Mouse (Mus musculus): ENCODE measurements around the gene Id3. TPM values are rescaled to one million over a fixed set of nuclear protein-coding genes. Genes with fewer than 3 reads are reported as not detected.

Id3 gene
- polyA plus RNA-seq, 1 experiment: 9.6 TPM

- TF ChIP-seq CTCF (IDR thresholded peaks at IDR 0.05; ENCODE audit: low read depth, low read length): no peak
- no peak for TF ChIP-seq EP300 (IDR thresholded peaks at IDR 0.05; ENCODE audit: insufficient read depth, low read depth, low read length)
- no peak for TF ChIP-seq POLR2A (IDR thresholded peaks at IDR 0.05; ENCODE audit: insufficient read depth, low read length)
- no peak overlapping the region for H3K4me3 ChIP-seq (ENCODE audit: low read depth, low read length)
- no peak overlapping the region for H3K27ac ChIP-seq (ENCODE audit: insufficient read depth, low read length)
- no peaks in the 10 kb centered on the region for H3K27me3 ChIP-seq (ENCODE audit: control insufficient read depth, insufficient read depth, low read length, poor library complexity, severe bottlenecking)
- no peaks in the 10 kb centered on the region for H3K9me3 ChIP-seq (replicated peaks; ENCODE audit: control insufficient read depth, insufficient read depth, low read length, poor library complexity, severe bottlenecking)
- no peaks in the 10 kb centered on the region for H3K36me3 ChIP-seq (ENCODE audit: control insufficient read depth, insufficient read depth, low read length, poor library complexity, severe bottlenecking)
- no peaks in the 10 kb centered on the region for H3K4me1 ChIP-seq (ENCODE audit: control insufficient read depth, insufficient read depth, low read length)
- H3K9ac ChIP-seq (ENCODE audit: low read depth, poor library complexity, severe bottlenecking): no peak overlapping the region
Measured at GRCm38 (mm10) chr4:136154462-136154861, 11.2 kb downstream of the Id3 start.

GRCm38 (mm10) chr4:136158498-136158897 lies 15.2 kb downstream of the Id3 start:
- Histone ChIP-seq H3K9me3 (replicated peaks; ENCODE audit: control insufficient read depth, insufficient read depth, low read length, poor library complexity, severe bottlenecking) (no peaks in the 10 kb centered on the region), H3K27me3 (ENCODE audit: control insufficient read depth, insufficient read depth, low read length, poor library complexity, severe bottlenecking) (no peaks in the 10 kb centered on the region), H3K4me3 (ENCODE audit: low read depth, low read length) (no peak overlapping the region), H3K27ac (ENCODE audit: insufficient read depth, low read length) (no peak overlapping the region), H3K36me3 (ENCODE audit: control insufficient read depth, insufficient read depth, low read length, poor library complexity, severe bottlenecking) (no peaks in the 10 kb centered on the region), H3K4me1 (ENCODE audit: control insufficient read depth, insufficient read depth, low read length) (no peaks in the 10 kb centered on the region), H3K9ac (ENCODE audit: low read depth, poor library complexity, severe bottlenecking) (no peak overlapping the region)
- no peak for TF ChIP-seq EP300 (IDR thresholded peaks at IDR 0.05; ENCODE audit: insufficient read depth, low read depth, low read length)
- peak; percentile 30 for TF ChIP-seq CTCF (IDR thresholded peaks at IDR 0.05; ENCODE audit: low read depth, low read length)

DNA sequence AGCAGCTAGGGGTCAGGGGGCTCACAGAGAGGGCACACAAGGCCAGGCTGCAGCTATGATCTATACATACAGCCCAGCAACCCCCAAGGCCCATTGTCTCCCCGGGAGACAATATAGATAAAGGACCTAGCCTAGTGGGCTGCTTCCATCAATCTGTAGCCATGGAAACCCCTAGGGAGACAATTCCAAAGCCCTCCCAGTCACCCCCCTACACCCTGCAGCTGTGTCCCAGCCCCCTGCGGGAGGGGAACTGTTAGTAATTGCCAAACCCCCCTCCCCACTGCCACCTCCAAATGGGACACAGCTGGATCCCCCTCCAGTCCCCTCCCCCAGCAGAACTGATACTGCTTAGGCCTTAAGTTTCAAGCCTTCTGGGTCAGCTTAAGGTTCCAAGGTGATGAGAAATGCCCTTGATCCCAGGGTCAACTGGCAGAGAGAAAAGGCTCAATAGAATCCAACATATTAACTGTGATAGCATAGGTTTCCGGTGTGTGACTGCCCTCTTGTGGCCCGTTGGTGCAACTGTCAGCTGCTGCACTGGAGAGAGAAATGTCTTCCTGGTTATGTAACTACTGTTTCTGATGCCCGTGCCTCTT lies 16.6 kb downstream of the Id3 start:
- Histone ChIP-seq H3K9me3 (replicated peaks; ENCODE audit: control insufficient read depth, insufficient read depth, low read length, poor library complexity, severe bottlenecking) (no peaks in the 10 kb centered on the region), H3K36me3 (ENCODE audit: control insufficient read depth, insufficient read depth, low read length, poor library complexity, severe bottlenecking) (no peaks in the 10 kb centered on the region), H3K27ac (ENCODE audit: insufficient read depth, low read length) (no peak overlapping the region), H3K4me1 (ENCODE audit: control insufficient read depth, insufficient read depth, low read length) (no peaks in the 10 kb centered on the region), H3K4me3 (ENCODE audit: low read depth, low read length) (no peak overlapping the region), H3K27me3 (ENCODE audit: control insufficient read depth, insufficient read depth, low read length, poor library complexity, severe bottlenecking) (no peaks in the 10 kb centered on the region), H3K9ac (ENCODE audit: low read depth, poor library complexity, severe bottlenecking) (no peak overlapping the region)
- TF ChIP-seq POLR2A (IDR thresholded peaks at IDR 0.05; ENCODE audit: insufficient read depth, low read length) (no peak), CTCF (IDR thresholded peaks at IDR 0.05; ENCODE audit: low read depth, low read length) (peak; percentile 95), EP300 (IDR thresholded peaks at IDR 0.05; ENCODE audit: insufficient read depth, low read depth, low read length) (0 out of 2 replicates have a peak, but pooled peaks have one; percentile 20)

DNA sequence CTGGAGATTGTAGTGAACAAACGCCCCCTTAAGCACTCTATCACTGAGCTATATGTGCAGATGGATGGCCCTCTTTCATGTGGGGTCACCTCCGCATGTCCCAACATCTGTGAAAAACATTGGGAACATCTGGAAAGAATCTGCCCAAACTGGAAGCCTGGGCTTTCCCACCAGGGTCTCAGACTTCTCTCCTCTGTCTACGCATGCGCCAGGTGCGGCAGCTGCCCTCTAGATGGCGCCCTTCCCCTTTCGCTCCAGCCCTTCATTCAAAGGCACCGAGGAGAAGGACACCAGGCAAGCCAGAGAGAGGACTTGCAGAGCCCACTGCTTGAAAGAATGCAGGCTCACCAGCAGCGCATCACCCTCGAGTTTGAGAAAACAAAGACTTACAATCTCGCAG lies 20.2 kb downstream of the Id3 start:
- Histone ChIP-seq H3K27ac (ENCODE audit: insufficient read depth, low read length) (no peak overlapping the region), H3K4me1 (ENCODE audit: control insufficient read depth, insufficient read depth, low read length) (peaks cover 4% of the 10 kb centered on the region), H3K9me3 (replicated peaks; ENCODE audit: control insufficient read depth, insufficient read depth, low read length, poor library complexity, severe bottlenecking) (no peaks in the 10 kb centered on the region), H3K36me3 (ENCODE audit: control insufficient read depth, insufficient read depth, low read length, poor library complexity, severe bottlenecking) (no peaks in the 10 kb centered on the region), H3K4me3 (ENCODE audit: low read depth, low read length) (no peak overlapping the region), H3K27me3 (ENCODE audit: control insufficient read depth, insufficient read depth, low read length, poor library complexity, severe bottlenecking) (no peaks in the 10 kb centered on the region), H3K9ac (ENCODE audit: low read depth, poor library complexity, severe bottlenecking) (no peak overlapping the region)
- TF ChIP-seq EP300 (IDR thresholded peaks at IDR 0.05; ENCODE audit: insufficient read depth, low read depth, low read length): no peak
- TF ChIP-seq CTCF (IDR thresholded peaks at IDR 0.05; ENCODE audit: low read depth, low read length): peak; percentile 99

DNA sequence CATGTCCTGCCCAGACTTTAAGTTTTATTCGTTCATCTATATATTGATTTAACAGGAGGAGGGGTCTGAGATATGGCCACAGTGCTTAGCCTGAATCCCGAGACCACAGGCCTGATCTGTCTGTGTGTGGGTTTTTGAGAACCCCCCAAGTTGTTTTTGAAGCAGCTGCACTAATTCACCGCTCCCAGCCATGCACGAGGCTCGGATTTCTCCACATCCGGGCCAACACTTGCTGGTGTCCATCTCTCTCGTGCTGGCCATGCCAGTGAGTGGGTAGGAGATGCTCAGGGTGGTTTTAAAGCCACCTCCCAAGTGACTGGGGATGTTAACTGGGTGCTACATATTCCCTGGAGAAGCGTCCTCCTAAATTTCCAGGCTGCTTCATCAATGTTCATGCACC lies 21.7 kb downstream of the Id3 start:
- no peaks in the 10 kb centered on the region for H3K27me3 ChIP-seq (ENCODE audit: control insufficient read depth, insufficient read depth, low read length, poor library complexity, severe bottlenecking)
- H3K9ac ChIP-seq (ENCODE audit: low read depth, poor library complexity, severe bottlenecking): no peak overlapping the region
- TF ChIP-seq EP300 (IDR thresholded peaks at IDR 0.05; ENCODE audit: insufficient read depth, low read depth, low read length): no peak
- no peak for TF ChIP-seq CTCF (IDR thresholded peaks at IDR 0.05; ENCODE audit: low read depth, low read length)
- no peak for TF ChIP-seq POLR2A (IDR thresholded peaks at IDR 0.05; ENCODE audit: insufficient read depth, low read length)
- no peak overlapping the region for H3K27ac ChIP-seq (ENCODE audit: insufficient read depth, low read length)
- H3K9me3 ChIP-seq (replicated peaks; ENCODE audit: control insufficient read depth, insufficient read depth, low read length, poor library complexity, severe bottlenecking): no peaks in the 10 kb centered on the region
- no peaks in the 10 kb centered on the region for H3K36me3 ChIP-seq (ENCODE audit: control insufficient read depth, insufficient read depth, low read length, poor library complexity, severe bottlenecking)
- peaks cover 4% of the 10 kb centered on the region for H3K4me1 ChIP-seq (ENCODE audit: control insufficient read depth, insufficient read depth, low read length)
- no peak overlapping the region for H3K4me3 ChIP-seq (ENCODE audit: low read depth, low read length)

GRCm38 (mm10) chr4:136167701-136168100 lies 24.4 kb downstream of the Id3 start:
- no peak overlapping the region for H3K9ac ChIP-seq (ENCODE audit: low read depth, poor library complexity, severe bottlenecking)
- no peak overlapping the region for H3K4me3 ChIP-seq (ENCODE audit: low read depth, low read length)
- H3K36me3 ChIP-seq (ENCODE audit: control insufficient read depth, insufficient read depth, low read length, poor library complexity, severe bottlenecking): no peaks in the 10 kb centered on the region
- no peak overlapping the region for H3K27ac ChIP-seq (ENCODE audit: insufficient read depth, low read length)
- TF ChIP-seq POLR2A (IDR thresholded peaks at IDR 0.05; ENCODE audit: insufficient read depth, low read length): no peak
- no peak for TF ChIP-seq EP300 (IDR thresholded peaks at IDR 0.05; ENCODE audit: insufficient read depth, low read depth, low read length)
- TF ChIP-seq CTCF (IDR thresholded peaks at IDR 0.05; ENCODE audit: low read depth, low read length): no peak
- H3K9me3 ChIP-seq (replicated peaks; ENCODE audit: control insufficient read depth, insufficient read depth, low read length, poor library complexity, severe bottlenecking): no peaks in the 10 kb centered on the region
- H3K27me3 ChIP-seq (ENCODE audit: control insufficient read depth, insufficient read depth, low read length, poor library complexity, severe bottlenecking): no peaks in the 10 kb centered on the region
- H3K4me1 ChIP-seq (ENCODE audit: control insufficient read depth, insufficient read depth, low read length): peaks cover 4% of the 10 kb centered on the region

Data from ES-Bruce4 (cell line).